Mouse (Mus musculus) kidney, embryonic 15.5 days (tissue): Measurements from ENCODE around the gene Ank. TPM values are rescaled to one million over a fixed set of nuclear protein-coding genes. Genes with fewer than 3 reads are reported as not detected.

Source experiments
- ATAC-seq: fragments of 200-750 bp; cut with Nextera tagmentation; replicated peaks from 2 replicates; pipeline ENCODE4 v1.8.0; 2017; ENCODE audit warnings: moderate TSS enrichment; ENCODE audit not compliant: low FRiP score
- H3K27ac ChIP-seq: fragments of 300-500 bp; sonication (generic); 2 replicates; pipeline ENCODE4 v1.5.1; 2015; ENCODE audit warnings: mild to moderate bottlenecking, inconsistent platforms
- H3K27me3 ChIP-seq: fragments of 300-500 bp; sonication (generic); 2 replicates; pipeline ENCODE4 v1.6.1; 2015; ENCODE audit warnings: inconsistent platforms
- H3K36me3 ChIP-seq: fragments of 300-500 bp; sonication (generic); 2 replicates; pipeline ENCODE4 v1.6.1; 2015; ENCODE audit warnings: inconsistent platforms
- H3K4me1 ChIP-seq: fragments of 300-500 bp; sonication (generic); 2 replicates; pipeline ENCODE4 v1.6.1; 2015; ENCODE audit warnings: inconsistent platforms
- H3K4me2 ChIP-seq: fragments of 300-500 bp; sonication (generic); 2 replicates; pipeline ENCODE4 v1.6.1; 2015; ENCODE audit warnings: moderate library complexity, mild to moderate bottlenecking, inconsistent platforms
- H3K4me3 ChIP-seq: fragments of 300-500 bp; sonication (generic); replicated peaks from 2 replicates; pipeline ENCODE4 v1.5.1; 2015; ENCODE audit warnings: mild to moderate bottlenecking, inconsistent platforms
- H3K9ac ChIP-seq: fragments of 300-500 bp; sonication (generic); 2 replicates; pipeline ENCODE4 v1.6.1; 2015; ENCODE audit warnings: mild to moderate bottlenecking, inconsistent platforms
- H3K9me3 ChIP-seq: fragments of 300-500 bp; sonication (generic); replicated peaks from 2 replicates; pipeline ENCODE4 v1.6.1; 2016; ENCODE audit warnings: inconsistent platforms
- WGBS: fragments of 180-500 bp; shearing (Covaris S2); methylation state at CpG from one replicate; pipeline ENCODE4 v1.1.7; 2015; ENCODE audit warnings: mixed read lengths; 5-methylcytosine and 5-hydroxymethylcytosine counted together
- polyA plus RNA-seq: library from polyadenylated mRNA; unstranded; fragments of >200 nt; fragmentation: Nextera tagmentation; extraction: Ambion mirVana; gene quantifications from 2 replicates; pipeline ENCODE4 v1.2.1, GENCODE M21; 2015

The Ank gene
- polyA plus RNA-seq, 1 experiment from 2014 or later: 8.8 TPM

DNA sequence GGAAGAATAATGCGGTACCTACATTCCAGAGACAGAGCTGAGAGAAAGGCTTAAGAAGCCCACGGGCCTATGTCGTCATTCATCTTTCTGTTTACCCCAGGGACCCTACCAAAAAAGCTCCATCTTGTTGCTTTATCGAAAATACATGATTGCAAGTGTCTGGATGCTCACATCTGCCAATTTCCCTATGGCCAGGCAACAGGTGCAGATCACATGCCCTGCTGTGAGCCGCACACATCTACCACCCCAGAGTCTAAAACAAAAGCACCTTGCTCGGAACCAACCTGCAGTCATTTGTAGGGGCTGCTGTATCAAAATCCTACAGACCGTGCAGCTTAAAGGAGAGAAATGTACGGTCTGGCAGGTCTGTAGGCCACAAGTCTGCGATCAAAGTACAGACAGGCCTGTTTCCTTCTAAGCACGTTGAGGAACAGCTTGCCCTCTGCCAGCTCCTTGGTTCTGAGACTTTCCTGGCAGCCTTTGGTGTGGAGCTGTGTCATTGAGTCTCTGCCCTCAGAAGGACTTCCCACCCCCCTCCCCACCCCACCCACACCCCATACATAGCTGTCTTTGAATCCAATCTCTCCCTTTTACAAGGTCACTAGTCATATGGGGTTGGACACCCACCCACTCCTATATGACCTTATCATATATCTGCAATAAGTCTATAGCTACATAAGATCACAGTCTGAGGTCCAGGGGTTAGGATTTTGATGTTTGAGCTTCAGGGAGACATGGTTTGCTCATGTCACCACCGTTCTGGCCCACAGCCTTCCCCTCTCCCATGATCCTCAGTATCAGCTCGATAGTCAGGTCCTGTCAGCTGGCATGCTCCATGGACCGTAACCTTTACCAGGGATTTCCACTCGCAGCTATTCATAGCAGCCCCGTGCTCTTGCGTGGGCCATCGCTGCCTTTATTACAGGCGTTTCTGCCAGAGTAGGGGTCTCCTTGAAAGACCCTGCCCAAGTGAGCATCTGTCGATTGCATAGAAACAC, 84.9 kb downstream of the Ank start:
- Histone ChIP-seq H3K27me3 (no peaks in the 10 kb centered on the region), H3K27ac (no peak overlapping the region), H3K36me3 (no peaks in the 10 kb centered on the region), H3K4me1 (no peaks in the 10 kb centered on the region), H3K4me3 (no peak overlapping the region), H3K9me3 (no peaks in the 10 kb centered on the region), H3K4me2 (no peak overlapping the region), H3K9ac (no peak overlapping the region)
- 86% methylated on average over 19 of the region's 19 CpGs for WGBS
- ATAC-seq: no peak

- Histone ChIP-seq H3K27ac (no peak overlapping the region), H3K4me1 (no peaks in the 10 kb centered on the region), H3K4me2 (no peak overlapping the region), H3K36me3 (no peaks in the 10 kb centered on the region), H3K4me3 (no peak overlapping the region), H3K9me3 (no peaks in the 10 kb centered on the region), H3K9ac (no peak overlapping the region), H3K27me3 (no peaks in the 10 kb centered on the region)
- 82% methylated on average over 10 of the region's 10 CpGs for whole genome bisulfite sequencing
- ATAC-seq: no peak
These were observed 85.7 kb downstream of the Ank start for GRCm38 (mm10) chr15:27552129-27552700.

GRCm38 (mm10) chr15:27553554-27553953, 87.1 kb downstream of the Ank start:
- Histone ChIP-seq H3K4me3 (no peak overlapping the region), H3K4me1 (peaks cover 2% of the 10 kb centered on the region; the same call in 1 of the 2 replicates), H3K9me3 (no peaks in the 10 kb centered on the region), H3K27me3 (no peaks in the 10 kb centered on the region), H3K4me2 (no peak overlapping the region), H3K9ac (no peak overlapping the region), H3K36me3 (no peaks in the 10 kb centered on the region), H3K27ac (no peak overlapping the region)
- ATAC-seq: no peak
- WGBS: 88% methylated on average over 5 of the region's 5 CpGs

GRCm38 (mm10) chr15:27558456-27559147, 92.1 kb downstream of the Ank start:
- no peak for ATAC-seq
- no peak overlapping the region for H3K27ac ChIP-seq
- H3K4me1 ChIP-seq: peaks cover 8% of the 10 kb centered on the region
- H3K9ac ChIP-seq: no peak overlapping the region
- no peaks in the 10 kb centered on the region for H3K27me3 ChIP-seq
- H3K36me3 ChIP-seq: no peaks in the 10 kb centered on the region
- 49% methylated on average over 16 of the region's 16 CpGs for WGBS
- H3K4me3 ChIP-seq: no peak overlapping the region
- H3K9me3 ChIP-seq: no peaks in the 10 kb centered on the region
- H3K4me2 ChIP-seq: no peak overlapping the region

GRCm38 (mm10) chr15:27560315-27560714, 93.8 kb downstream of the Ank start:
- Histone ChIP-seq H3K36me3 (no peaks in the 10 kb centered on the region), H3K4me1 (peaks cover 8% of the 10 kb centered on the region), H3K4me3 (no peak overlapping the region), H3K9me3 (no peaks in the 10 kb centered on the region), H3K27me3 (no peaks in the 10 kb centered on the region), H3K27ac (no peak overlapping the region), H3K9ac (no peak overlapping the region), H3K4me2 (no peak overlapping the region)
- ATAC-seq: no peak
- WGBS: 71% methylated on average over 11 of the region's 11 CpGs

DNA sequence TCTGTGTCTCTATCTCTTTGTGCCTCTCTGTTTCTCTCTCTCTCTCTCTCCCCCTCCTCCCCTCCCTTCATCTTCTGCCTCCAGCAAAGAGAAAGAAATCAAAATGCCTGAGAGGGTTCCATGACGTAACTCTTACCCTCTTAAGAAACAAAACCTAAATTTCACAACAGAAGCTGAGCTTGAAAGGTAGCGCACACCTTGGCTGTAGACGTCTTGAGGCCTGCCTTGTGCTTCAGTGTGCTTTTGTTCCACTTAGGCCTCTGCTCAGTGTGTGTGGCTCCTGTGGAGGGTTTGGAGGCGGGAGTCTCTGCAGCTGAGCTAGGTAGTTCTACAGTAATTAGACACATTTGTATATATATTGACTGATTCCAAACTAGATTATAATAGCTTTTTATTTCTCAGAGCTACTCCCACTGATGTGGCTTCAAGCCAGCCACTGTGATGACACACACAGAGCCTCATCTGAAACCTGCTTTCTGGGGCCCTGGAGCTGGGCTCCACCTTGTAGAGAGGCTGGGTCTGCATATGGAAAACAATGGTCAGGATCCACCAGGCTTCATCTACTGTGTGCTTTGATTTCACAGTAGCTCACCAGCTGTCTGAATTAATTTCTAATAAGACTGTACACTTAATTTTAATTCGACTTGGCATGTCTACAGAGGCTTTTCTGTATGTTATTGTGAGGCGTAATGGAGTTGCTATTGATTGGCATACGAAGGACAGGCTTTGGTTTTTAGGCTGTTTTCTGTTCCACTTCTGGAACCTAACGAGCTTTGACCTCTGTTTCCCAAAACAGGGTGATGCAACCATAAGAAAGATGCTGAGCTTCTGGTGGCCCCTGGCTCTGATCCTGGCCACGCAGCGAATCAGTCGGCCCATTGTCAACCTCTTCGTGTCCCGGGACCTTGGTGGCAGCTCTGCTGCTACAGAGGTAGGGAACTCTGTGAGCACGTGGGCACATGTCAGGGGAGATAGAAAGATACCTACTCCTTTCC, 97.9 kb downstream of the Ank start:
- Histone ChIP-seq H3K4me1 (peaks cover 3% of the 10 kb centered on the region; the same call in 1 of the 2 replicates), H3K4me3 (no peak overlapping the region), H3K27ac (no peak overlapping the region), H3K27me3 (no peaks in the 10 kb centered on the region), H3K9me3 (no peaks in the 10 kb centered on the region), H3K36me3 (0 out of 2 replicates have a peak, but pooled peaks cover 10% of the 10 kb centered on the region), H3K4me2 (no peak overlapping the region), H3K9ac (no peak overlapping the region)
- WGBS: 91% methylated on average over 14 of the region's 14 CpGs
- no peak for ATAC-seq

- 84% methylated on average over 10 of the region's 10 CpGs for WGBS
These were observed 99.2 kb downstream of the Ank start for GRCm38 (mm10) chr15:27565626-27566185.

GRCm38 (mm10) chr15:27567356-27567755, 100.9 kb downstream of the Ank start:
- Histone ChIP-seq H3K4me1 (no peaks in the 10 kb centered on the region), H3K9ac (no peak overlapping the region), H3K4me3 (no peak overlapping the region), H3K9me3 (no peaks in the 10 kb centered on the region), H3K4me2 (no peak overlapping the region), H3K27me3 (no peaks in the 10 kb centered on the region), H3K27ac (no peak overlapping the region), H3K36me3 (peaks cover 10% of the 10 kb centered on the region; the same call in 1 of the 2 replicates)
- ATAC-seq: no peak
- 87% methylated on average over 16 of the region's 16 CpGs for WGBS

More at GRCm38 (mm10) chr15:27565626-27566185, 99.2 kb downstream of the Ank start:
- H3K27ac ChIP-seq: no peak overlapping the region
- H3K9ac ChIP-seq: no peak overlapping the region
- H3K27me3 ChIP-seq: no peaks in the 10 kb centered on the region
- no peak for ATAC-seq
- 0 out of 2 replicates have a peak, but pooled peaks cover 10% of the 10 kb centered on the region for H3K36me3 ChIP-seq
- no peaks in the 10 kb centered on the region for H3K9me3 ChIP-seq
- H3K4me2 ChIP-seq: no peak overlapping the region
- no peak overlapping the region for H3K4me3 ChIP-seq
- peaks cover 3% of the 10 kb centered on the region; the same call in 1 of the 2 replicates for H3K4me1 ChIP-seq

DNA sequence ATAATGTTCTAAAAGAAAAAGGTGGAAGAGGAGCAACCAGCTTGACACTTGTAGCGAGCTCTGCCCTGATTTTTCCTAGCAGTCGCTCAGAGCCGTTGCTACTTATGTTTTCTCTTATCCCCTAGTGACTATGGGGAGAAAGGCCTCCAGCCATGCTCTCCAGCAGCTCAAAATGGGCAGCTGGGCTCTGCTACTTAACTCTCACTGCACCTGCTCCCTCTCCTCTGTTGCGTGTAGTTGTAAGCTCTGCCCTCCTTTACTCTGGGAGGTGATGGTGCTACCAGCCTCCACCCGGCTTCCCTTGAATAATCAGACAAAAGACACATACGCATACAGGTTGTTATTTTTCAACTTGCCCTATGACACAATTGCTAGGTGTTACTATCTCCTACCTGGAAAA, 101.9 kb downstream of the Ank start:
- Histone ChIP-seq H3K4me1 (no peaks in the 10 kb centered on the region), H3K9me3 (no peaks in the 10 kb centered on the region), H3K4me2 (no peak overlapping the region), H3K4me3 (no peak overlapping the region), H3K9ac (no peak overlapping the region), H3K36me3 (peaks cover 10% of the 10 kb centered on the region; the same call in 1 of the 2 replicates), H3K27me3 (no peaks in the 10 kb centered on the region), H3K27ac (no peak overlapping the region)
- no peak for ATAC-seq
- WGBS: 87% methylated on average over 6 of the region's 6 CpGs

DNA sequence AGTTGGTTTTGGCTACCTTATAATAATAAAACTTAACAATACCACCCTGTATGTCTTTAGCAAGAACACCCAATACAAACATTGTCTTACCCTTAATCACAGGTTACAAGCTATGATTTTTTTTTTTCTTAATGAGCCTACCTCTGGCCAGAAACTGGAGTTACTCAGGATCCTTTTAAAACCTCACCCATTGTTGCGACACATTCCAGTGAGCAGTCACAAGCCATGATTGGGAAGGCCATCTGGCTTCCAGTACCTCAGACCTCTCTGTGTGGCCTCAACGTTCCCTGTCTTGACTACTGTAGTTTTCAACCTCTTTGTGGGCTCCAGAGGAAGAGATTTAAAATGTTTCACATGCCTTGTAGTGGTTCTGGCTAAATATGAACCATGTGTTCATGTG, 103.4 kb downstream of the Ank start:
- Histone ChIP-seq H3K27ac (no peak overlapping the region), H3K4me3 (no peak overlapping the region), H3K36me3 (peaks cover 10% of the 10 kb centered on the region; the same call in 1 of the 2 replicates), H3K9me3 (no peaks in the 10 kb centered on the region), H3K4me2 (no peak overlapping the region), H3K4me1 (no peaks in the 10 kb centered on the region), H3K9ac (no peak overlapping the region), H3K27me3 (no peaks in the 10 kb centered on the region)
- ATAC-seq: no peak
- WGBS: 84% methylated on average over 2 of the region's 2 CpGs

GRCm38 (mm10) chr15:27570385-27570784, 103.9 kb downstream of the Ank start:
- WGBS: 91% methylated on average over 4 of the region's 4 CpGs
- H3K9ac ChIP-seq: no peak overlapping the region
- H3K27ac ChIP-seq: no peak overlapping the region
- H3K4me1 ChIP-seq: no peaks in the 10 kb centered on the region
- no peak for ATAC-seq
- no peak overlapping the region for H3K4me2 ChIP-seq
- no peaks in the 10 kb centered on the region for H3K27me3 ChIP-seq
- H3K9me3 ChIP-seq: no peaks in the 10 kb centered on the region
- H3K36me3 ChIP-seq: peaks cover 9% of the 10 kb centered on the region; the same call in 1 of the 2 replicates
- no peak overlapping the region for H3K4me3 ChIP-seq
